Mouse (Mus musculus) liver, embryonic 13.5 days (tissue): ENCODE data around the gene Olfr148. TPM values are rescaled to one million over a fixed set of nuclear protein-coding genes. Genes with fewer than 3 reads are reported as not detected.

Source experiments
- ATAC-seq: fragments of 200-750 bp; cut with Nextera tagmentation; 2 replicates; pipeline ENCODE4 v1.8.0; 2017; ENCODE audit warnings: low read depth, mild to moderate bottlenecking, moderate number of reproducible peaks, moderate library complexity
- DNase-seq: peaks from one replicate; pipeline ENCODE4 v3.0.0; 2022
- H3K27ac ChIP-seq: fragments of 300-500 bp; sonication (generic); 2 replicates; pipeline ENCODE4 v1.5.1; 2015; ENCODE audit warnings: moderate library complexity, mild to moderate bottlenecking, inconsistent platforms
- H3K27me3 ChIP-seq: fragments of 300-500 bp; sonication (generic); 2 replicates; pipeline ENCODE4 v1.6.1; 2015; ENCODE audit warnings: mild to moderate bottlenecking, inconsistent platforms
- H3K36me3 ChIP-seq: fragments of 300-500 bp; sonication (generic); 2 replicates; pipeline ENCODE4 v1.6.1; 2015; ENCODE audit warnings: mild to moderate bottlenecking, inconsistent platforms
- H3K4me1 ChIP-seq: fragments of 300-500 bp; sonication (generic); replicated peaks from 2 replicates; pipeline ENCODE4 v1.6.1; 2015; ENCODE audit warnings: inconsistent platforms
- H3K4me2 ChIP-seq: fragments of 300-500 bp; sonication (generic); 2 replicates; pipeline ENCODE4 v1.6.1; 2015; ENCODE audit warnings: inconsistent platforms, mild to moderate bottlenecking, moderate library complexity
- H3K4me3 ChIP-seq: fragments of 300-500 bp; sonication (generic); replicated peaks from 2 replicates; pipeline ENCODE4 v1.5.1; 2015; ENCODE audit warnings: mild to moderate bottlenecking, inconsistent platforms
- H3K9ac ChIP-seq: fragments of 300-500 bp; sonication (generic); 2 replicates; pipeline ENCODE4 v1.6.1; 2015; ENCODE audit warnings: mild to moderate bottlenecking, inconsistent platforms
- H3K9me3 ChIP-seq: fragments of 300-500 bp; sonication (generic); replicated peaks from 2 replicates; pipeline ENCODE4 v1.6.1; 2016; ENCODE audit warnings: inconsistent platforms
- WGBS: fragments of 180-500 bp; shearing (Covaris S2); methylation state at CpG from one replicate; pipeline ENCODE4 v1.1.7; 2015; ENCODE audit not compliant: insufficient replicate concordance; 5-methylcytosine and 5-hydroxymethylcytosine counted together
- polyA plus RNA-seq: library from polyadenylated mRNA; unstranded; fragments of >200 nt; fragmentation: Nextera tagmentation; extraction: Ambion mirVana; gene quantifications from 2 replicates; pipeline ENCODE4 v1.2.1, GENCODE M21; 2015

The Olfr148 gene
- polyA plus RNA-seq, 1 experiment from 2014 or later, result not detected

DNA sequence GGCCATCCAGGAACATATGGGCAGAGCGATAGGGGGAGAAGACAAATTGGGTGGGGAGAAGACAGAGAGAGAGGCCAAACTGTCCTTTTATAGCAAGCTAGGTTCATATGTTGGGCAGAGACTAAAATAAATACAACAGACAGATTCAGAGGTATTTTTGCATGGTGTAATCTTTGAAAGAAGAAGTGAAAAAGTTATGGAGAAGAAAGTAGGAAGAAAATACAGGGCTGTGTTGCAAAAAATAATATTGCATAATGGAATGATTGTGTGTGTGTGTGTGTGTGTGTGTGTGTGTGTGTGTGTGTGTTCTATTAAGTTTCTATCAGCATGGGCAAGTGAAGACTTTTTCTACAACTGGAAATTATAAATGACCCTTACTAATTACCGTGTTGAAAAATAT lies 18.6 kb downstream of the Olfr148 start:
- ATAC-seq, result no peak
- WGBS, result 53% methylated on average over 2 of the region's 2 CpGs
- H3K9ac ChIP-seq, result no peak overlapping the region
- H3K4me2 ChIP-seq, result no peak overlapping the region
- H3K4me3 ChIP-seq, result no peak overlapping the region
- DNase-seq, result no peak
- H3K9me3 ChIP-seq, result no peaks in the 10 kb centered on the region
- H3K27ac ChIP-seq, result no peak overlapping the region
- no peaks in the 10 kb centered on the region for H3K27me3 ChIP-seq
- no peaks in the 10 kb centered on the region for H3K4me1 ChIP-seq
- no peaks in the 10 kb centered on the region for H3K36me3 ChIP-seq

DNA sequence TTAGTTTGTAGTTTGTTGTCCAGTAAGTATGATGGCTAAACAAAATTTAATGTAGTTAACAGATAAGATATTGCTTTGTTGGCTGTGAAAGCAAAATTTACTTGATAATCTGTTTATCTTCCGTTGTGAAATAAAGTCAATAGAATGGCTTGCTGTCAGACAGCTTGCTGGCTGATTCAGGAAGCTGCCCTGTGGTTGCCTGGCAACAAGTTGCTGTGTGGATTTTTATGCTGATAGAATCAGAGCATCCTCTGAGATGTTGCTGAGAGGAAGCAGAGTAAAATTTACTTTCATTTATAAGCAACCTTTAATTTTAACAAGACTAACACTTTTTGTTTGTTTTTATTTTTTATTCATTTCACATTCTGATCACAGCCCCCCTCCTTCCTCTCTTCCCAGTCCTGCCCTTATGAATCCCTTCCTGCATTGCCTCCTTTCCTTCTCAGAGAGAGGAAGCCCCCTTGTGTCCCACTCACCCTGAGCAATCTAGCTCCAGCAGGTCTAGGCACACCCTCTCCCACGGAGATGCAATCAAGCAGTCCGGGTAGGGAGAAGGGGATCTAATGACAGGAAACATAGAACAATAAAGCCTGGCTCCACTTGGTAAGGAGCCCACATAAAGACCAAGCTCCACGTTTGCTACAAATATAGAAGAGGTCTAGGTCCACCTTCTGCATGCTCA lies 23.6 kb downstream of the Olfr148 start:
- no peak for ATAC-seq
- Histone ChIP-seq H3K4me2 (no peak overlapping the region), H3K9me3 (no peaks in the 10 kb centered on the region), H3K27ac (no peak overlapping the region), H3K27me3 (no peaks in the 10 kb centered on the region), H3K4me3 (no peak overlapping the region), H3K9ac (no peak overlapping the region), H3K4me1 (no peaks in the 10 kb centered on the region), H3K36me3 (no peaks in the 10 kb centered on the region)
- WGBS, result 12% methylated on average over 4 of the region's 4 CpGs
- DNase-seq, result no peak

DNA sequence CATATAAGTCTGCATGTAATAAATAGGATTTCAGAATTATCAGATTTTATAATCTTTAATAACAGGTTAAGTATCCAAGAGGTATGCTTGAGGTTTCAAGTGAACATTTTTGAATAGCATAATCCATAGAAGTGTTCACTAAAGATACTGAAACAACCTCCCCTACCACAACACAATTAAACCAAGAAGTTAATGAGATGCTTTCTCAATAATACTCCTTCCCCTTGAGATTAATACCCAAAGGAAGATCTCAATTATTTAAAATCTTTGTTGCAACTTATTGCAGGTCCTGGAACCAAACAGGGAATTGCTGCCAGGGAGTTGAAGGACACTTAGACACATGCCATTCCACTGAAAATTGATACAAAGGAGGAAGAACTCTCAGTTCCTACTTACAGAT lies 34.3 kb downstream of the Olfr148 start, which contains the start of gene Olfr961:
Gene Olfr961 (plus strand): TSS at position 301 of the 400 bp plus-strand sequence.
- DNase-seq (no peak), ATAC-seq (no peak)
- no peak within 1 kb of the TSS for H3K9ac ChIP-seq
- H3K36me3 ChIP-seq, result no peaks in the 10 kb centered on the region
- no peak within 1 kb of the TSS for H3K4me3 ChIP-seq
- no peaks in the 10 kb centered on the region for H3K4me1 ChIP-seq
- no peak within 1 kb of the TSS for H3K4me2 ChIP-seq
- no peaks in the 10 kb centered on the region for H3K27me3 ChIP-seq
- no peaks in the 10 kb centered on the region for H3K9me3 ChIP-seq
- no peak within 1 kb of the TSS for H3K27ac ChIP-seq

DNA sequence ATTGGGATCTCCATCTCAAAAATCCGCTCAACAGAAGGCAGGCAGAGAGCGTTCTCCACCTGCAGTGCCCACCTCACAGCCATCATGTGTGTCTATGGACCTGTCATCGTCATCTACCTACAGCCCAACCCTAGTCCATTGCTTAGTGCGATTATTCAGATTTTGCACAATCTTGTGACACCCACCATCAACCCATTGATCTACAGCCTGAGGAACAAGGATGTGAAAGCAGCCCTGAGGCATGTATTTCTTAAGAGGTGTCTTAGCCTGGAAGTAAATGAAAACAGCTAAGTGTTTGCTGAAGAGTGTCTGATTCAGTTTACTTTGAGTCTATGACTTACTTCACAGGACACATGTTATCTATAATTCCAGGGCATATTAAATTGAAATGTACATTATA lies 36.9 kb downstream of the Olfr148 start:
- DNase-seq (no peak), ATAC-seq (no peak)
- Histone ChIP-seq H3K9ac (no peak overlapping the region), H3K27ac (no peak overlapping the region), H3K27me3 (no peaks in the 10 kb centered on the region), H3K36me3 (no peaks in the 10 kb centered on the region), H3K9me3 (no peaks in the 10 kb centered on the region), H3K4me2 (no peak overlapping the region), H3K4me3 (no peak overlapping the region), H3K4me1 (no peaks in the 10 kb centered on the region)
- 64% methylated on average over 4 of the region's 4 CpGs for WGBS

DNA sequence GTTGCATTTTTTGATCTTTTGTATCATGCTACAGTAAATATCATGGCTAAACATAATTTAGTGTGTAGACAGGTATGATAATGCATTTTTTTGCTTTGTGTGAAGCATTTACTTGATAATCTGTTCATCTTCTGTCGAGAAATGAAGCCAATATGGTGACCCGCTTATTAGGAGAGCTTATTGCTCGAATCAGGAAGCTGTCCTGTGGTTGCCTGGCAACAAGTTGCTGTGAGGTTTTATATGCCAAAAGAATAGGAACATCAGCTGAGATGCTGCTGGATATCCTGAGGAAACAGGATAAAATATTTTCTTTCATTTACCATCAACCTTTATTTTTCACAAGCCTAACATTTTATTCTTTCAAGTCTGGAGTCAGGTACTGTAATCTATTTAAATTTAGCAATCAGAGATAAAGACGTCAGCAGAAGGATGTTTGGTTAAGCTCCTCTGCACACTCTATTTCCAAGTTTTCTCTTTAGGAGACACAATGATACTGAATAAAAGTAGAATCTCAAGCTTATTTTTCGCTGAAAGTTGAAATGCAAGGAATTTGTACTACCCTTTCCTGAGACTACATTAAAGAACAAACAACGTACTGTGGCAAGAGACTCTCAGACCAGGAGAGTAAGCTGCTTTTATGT lies 44.4 kb downstream of the Olfr148 start:
- Histone ChIP-seq H3K36me3 (no peaks in the 10 kb centered on the region), H3K9ac (no peak overlapping the region), H3K4me2 (no peak overlapping the region), H3K4me1 (no peaks in the 10 kb centered on the region), H3K27me3 (no peaks in the 10 kb centered on the region), H3K9me3 (no peaks in the 10 kb centered on the region), H3K4me3 (no peak overlapping the region), H3K27ac (no peak overlapping the region)
- 51% methylated on average over 6 of the region's 6 CpGs for WGBS
- ATAC-seq, result no peak
- DNase-seq, result no peak

Other genes starting within 250 kb of the Olfr148 start
- not detected in 2 replicates for gene Olfr951, start 223.2 kb upstream of the Olfr148 start, polyA plus RNA-seq
- gene Olfr952, start 183.5 kb upstream of the Olfr148 start, polyA plus RNA-seq, result not detected in 2 replicates
- gene Olfr954, start 154.0 kb upstream of the Olfr148 start, polyA plus RNA-seq, result not detected in 2 replicates
- gene Olfr955, start 138.7 kb upstream of the Olfr148 start, polyA plus RNA-seq, result not detected in 2 replicates
- not detected in 2 replicates for gene Olfr44, start 116.7 kb upstream of the Olfr148 start, polyA plus RNA-seq
- not detected in 2 replicates for gene Olfr957, start 94.8 kb upstream of the Olfr148 start, polyA plus RNA-seq
- gene Olfr958, start 56.6 kb upstream of the Olfr148 start, polyA plus RNA-seq, result not detected in 2 replicates
- gene Olfr959, start 35.1 kb upstream of the Olfr148 start, polyA plus RNA-seq, result not detected in 2 replicates
- 3.6 and 3.9 TPM in 2 replicates for gene AW551984, start 6.3 kb upstream of the Olfr148 start, polyA plus RNA-seq
- gene Olfr960, start 10.7 kb downstream of the Olfr148 start, polyA plus RNA-seq, result not detected in 2 replicates
- not detected in 2 replicates for gene Olfr961, start 34.4 kb downstream of the Olfr148 start, polyA plus RNA-seq
- not detected in 2 replicates for gene Olfr963, start 56.5 kb downstream of the Olfr148 start, polyA plus RNA-seq
- gene Olfr149, start 96.5 kb downstream of the Olfr148 start, polyA plus RNA-seq, result not detected in 2 replicates
- not detected in 2 replicates for gene Olfr965, start 100.7 kb downstream of the Olfr148 start, polyA plus RNA-seq
- not detected in 2 replicates for gene Olfr150, start 120.3 kb downstream of the Olfr148 start, polyA plus RNA-seq
- gene Olfr967, start 135.6 kb downstream of the Olfr148 start, polyA plus RNA-seq, result not detected in 2 replicates
- gene Olfr968, start 172.6 kb downstream of the Olfr148 start, polyA plus RNA-seq, result not detected in 2 replicates
- not detected in 2 replicates for gene Olfr969, start 180.3 kb downstream of the Olfr148 start, polyA plus RNA-seq
- not detected in 2 replicates for gene Olfr970, start 198.2 kb downstream of the Olfr148 start, polyA plus RNA-seq
- not detected in 2 replicates for gene Olfr971, start 226.2 kb downstream of the Olfr148 start, polyA plus RNA-seq